Mouse (Mus musculus): ENCODE results near the gene Tmod4. TPM values are rescaled to one million over a fixed set of nuclear protein-coding genes. Genes with fewer than 3 reads are reported as not detected.

Tmod4 gene
- total RNA-seq, 1 experiment from 2014 or later: not detected

DNA sequence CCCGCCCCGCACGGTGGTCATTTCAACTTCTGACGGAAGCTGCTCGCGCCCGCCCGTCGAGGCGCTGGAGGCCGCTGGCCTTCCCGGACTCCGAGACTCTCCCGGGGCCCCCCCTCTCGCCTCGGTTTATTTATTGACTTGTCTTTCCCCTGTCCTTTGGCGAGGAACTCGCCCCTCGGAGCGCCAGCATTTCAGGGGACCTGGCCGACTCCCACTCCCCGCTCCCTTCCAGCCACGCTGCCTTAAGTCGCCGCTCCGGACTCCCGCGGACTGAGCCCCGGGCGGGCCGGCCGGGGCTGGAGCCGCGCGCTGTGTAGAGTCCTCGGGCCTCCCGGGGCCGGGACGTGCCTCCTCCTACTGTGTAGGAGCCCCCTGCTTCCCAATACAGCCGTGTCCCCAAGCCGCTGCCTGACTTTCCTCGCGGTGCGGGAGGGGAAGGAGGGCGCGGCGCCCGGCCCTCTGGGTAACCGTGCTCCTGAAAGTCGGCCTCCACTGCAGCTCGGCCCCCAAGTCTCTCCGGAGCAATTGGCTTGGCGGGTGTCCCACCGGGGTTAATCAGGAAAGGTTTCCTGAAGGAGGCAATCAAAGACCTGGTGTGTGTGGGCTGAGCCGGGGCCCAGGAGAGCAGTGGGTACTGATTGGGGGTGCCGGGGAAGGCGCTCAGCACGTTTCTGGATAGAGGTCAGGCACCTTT, 49.1 kb downstream of the Tmod4 start:
- peak; percentile 50 for DNase-seq

DNA sequence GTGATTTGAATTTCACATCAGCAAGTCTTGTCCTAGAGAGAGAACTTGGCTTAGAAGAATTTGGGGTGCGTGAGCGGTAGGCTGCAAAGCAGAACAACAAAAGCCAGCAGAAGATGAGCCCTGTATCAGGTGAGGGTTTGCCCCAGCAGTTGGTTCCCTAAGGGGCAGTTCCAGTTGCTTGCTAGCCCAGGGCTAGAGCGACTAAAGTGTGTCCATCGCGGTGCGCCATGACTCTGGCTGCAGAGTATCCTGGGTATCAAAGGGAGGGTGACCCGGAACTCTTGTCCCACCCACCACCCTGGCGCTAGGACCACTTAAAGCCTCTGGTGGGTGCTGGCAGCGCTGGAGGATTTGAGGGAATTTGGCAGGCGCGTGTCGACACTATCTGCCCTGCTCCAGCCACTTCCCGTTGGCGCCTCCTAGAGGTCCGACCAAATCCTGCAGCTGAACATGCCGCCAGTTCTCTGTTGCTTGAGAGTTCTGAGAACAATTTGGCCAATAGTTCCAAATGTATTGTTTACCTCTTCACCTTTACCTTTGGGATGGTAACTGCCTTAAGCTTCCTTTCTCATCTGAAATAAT, 49.8 kb downstream of the Tmod4 start:
- peak; percentile 91 for DNase-seq

DNA sequence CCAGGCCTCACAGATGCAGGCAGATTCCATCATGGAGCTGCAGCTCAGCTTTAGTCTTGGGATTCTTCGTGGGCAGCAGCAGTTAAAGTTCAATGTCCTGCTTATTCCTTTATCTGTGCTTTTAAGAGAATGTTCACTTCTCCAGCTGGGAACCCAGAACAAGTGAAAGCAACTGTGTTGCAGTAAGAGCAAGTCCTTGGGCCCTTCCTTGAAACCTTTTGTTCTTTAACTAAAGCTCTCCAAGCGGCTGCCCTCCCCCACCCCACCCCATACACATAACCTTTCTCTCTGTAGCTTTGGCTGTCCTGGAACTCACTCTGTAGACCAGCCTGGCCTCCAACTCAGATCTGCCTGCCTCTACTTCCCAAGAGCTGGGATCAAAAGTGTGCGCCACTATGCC, 52.2 kb downstream of the Tmod4 start:
- DNase-seq: no peak

DNA sequence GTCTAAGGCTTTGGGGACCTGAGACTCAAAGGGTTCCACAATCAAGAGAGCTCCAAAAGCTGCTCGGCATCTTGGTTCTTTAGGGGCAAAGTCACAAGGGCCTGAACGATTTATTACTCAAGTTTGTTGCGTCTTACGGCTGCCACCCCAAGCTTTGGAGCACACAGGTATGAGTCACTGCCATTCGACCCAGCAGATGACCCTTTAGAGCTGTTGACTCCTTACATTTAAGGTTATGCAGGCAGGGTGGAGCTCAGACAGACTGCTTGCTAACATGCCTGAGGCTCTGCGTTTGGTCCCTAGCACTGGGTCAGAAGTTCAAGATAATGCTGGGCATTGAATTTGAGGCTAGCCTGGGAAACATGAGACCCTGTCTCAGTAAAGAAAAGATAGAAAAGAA, 53.3 kb downstream of the Tmod4 start:
- DNase-seq: no peak

Small RNA genes lying within 50 kb of the gene (microRNA-seq; reads per million reads assigned to microRNA genes)
- gene Mir8099-1: 0 reads per million in 2 experiments

Other genes starting within 250 kb of the Tmod4 start
- 262 and 280 TPM in 2 replicates for gene Psmb4, start 237.5 kb upstream of the Tmod4 start, total RNA-seq (2021)
- 68.0 and 87.5 TPM in 2 replicates for gene Selenbp1, start 191.4 kb upstream of the Tmod4 start, total RNA-seq (2021)
- 22.4 and 26.9 TPM in 2 replicates for gene Rfx5, start 170.4 kb upstream of the Tmod4 start, total RNA-seq (2021)
- gene Pi4kb, start 149.7 kb upstream of the Tmod4 start, total RNA-seq (2021): 40.5 and 46.3 TPM in 2 replicates
- gene Zfp687, start 109.0 kb upstream of the Tmod4 start, total RNA-seq (2021): 30.9 and 33.2 TPM in 2 replicates
- 218 and 243 TPM in 2 replicates for gene Psmd4, start 81.9 kb upstream of the Tmod4 start, total RNA-seq (2021)
- gene Pip5k1a, start 17.5 kb upstream of the Tmod4 start, total RNA-seq (2021): 42.9 and 43.8 TPM in 2 replicates
- gene Vps72, start 13.5 kb upstream of the Tmod4 start, total RNA-seq (2021): 56.6 and 62.8 TPM in 2 replicates
- 39.8 and 43.6 TPM in 2 replicates for gene Scnm1, start 9.5 kb downstream of the Tmod4 start, total RNA-seq (2021)
- gene Lysmd1, start 9.6 kb downstream of the Tmod4 start, total RNA-seq (2021): 9.0 and 11.3 TPM in 2 replicates
- 1.7 and 7.8 TPM in 2 replicates for gene Tnfaip8l2, start 17.9 kb downstream of the Tmod4 start, total RNA-seq (2021)
- gene Sema6c, start 36.0 kb downstream of the Tmod4 start, total RNA-seq (2021): 2.8 and 5.4 TPM in 2 replicates
- gene Gabpb2, start 93.4 kb downstream of the Tmod4 start, total RNA-seq (2021): 22.6 and 26.4 TPM in 2 replicates
- gene Cdc42se1, start 104.3 kb downstream of the Tmod4 start, total RNA-seq (2021): 63.3 and 80.3 TPM in 2 replicates
- gene Mllt11, start 107.7 kb downstream of the Tmod4 start, total RNA-seq (2021): 6.9 and 15.1 TPM in 2 replicates
- not detected in 2 replicates for gene Gm128, start 117.1 kb downstream of the Tmod4 start, total RNA-seq (2021)
- 0.19 and 0.34 TPM in 2 replicates for gene Bnipl, start 126.7 kb downstream of the Tmod4 start, total RNA-seq (2021)
- gene Mindy1, start 156.9 kb downstream of the Tmod4 start, total RNA-seq (2021): 78.9 and 104 TPM in 2 replicates
- gene Prune1, start 157.6 kb downstream of the Tmod4 start, total RNA-seq (2021): 21.6 and 24.0 TPM in 2 replicates
- gene Anxa9, start 182.7 kb downstream of the Tmod4 start, total RNA-seq (2021): 1.1 and 1.6 TPM in 2 replicates
- 181 and 196 TPM in 2 replicates for gene Cers2, start 190.3 kb downstream of the Tmod4 start, total RNA-seq (2021)
- gene Setdb1, start 232.7 kb downstream of the Tmod4 start, total RNA-seq (2021): 27.1 and 28.0 TPM in 2 replicates